Mouse (Mus musculus) heart, adult 2 months (tissue): ENCODE data around the gene Nuak1. TPM values are rescaled to one million over a fixed set of nuclear protein-coding genes. Genes with fewer than 3 reads are reported as not detected.

Experiments used
- DNase-seq, 2 experiments: peaks; one replicate each; pipeline ENCODE4 v3.0.0; 2021
- H3K27ac ChIP-seq: fragments of 200-600 bp; 2 replicates; pipeline ENCODE4 v1.8.1; 2022
- H3K27me3 ChIP-seq: fragments of 200-500 bp; 2 replicates; pipeline ENCODE4 v1.6.1; 2012; ENCODE audit warnings: mild to moderate bottlenecking, low read length, inconsistent platforms, mixed read lengths; ENCODE audit not compliant: control insufficient read depth, insufficient read depth
- H3K36me3 ChIP-seq: fragments of 200-500 bp; 2 replicates; pipeline ENCODE4 v1.6.1; 2012; ENCODE audit warnings: low read length, inconsistent platforms; ENCODE audit not compliant: control insufficient read depth, insufficient read depth
- H3K4me1 ChIP-seq: fragments of 200-500 bp; 2 replicates; pipeline ENCODE4 v1.6.1; 2011; ENCODE audit warnings: low read length; ENCODE audit not compliant: control insufficient read depth, insufficient read depth
- H3K4me3 ChIP-seq: fragments of 200-600 bp; 2 replicates; pipeline ENCODE4 v1.8.1; 2022
- H3K79me2 ChIP-seq: fragments of 200-500 bp; replicated peaks from 2 replicates; pipeline ENCODE4 v1.6.1; 2012; ENCODE audit warnings: mild to moderate bottlenecking, inconsistent platforms, low read length, moderate library complexity, mixed read lengths; ENCODE audit not compliant: control insufficient read depth, insufficient read depth
- H3K9ac ChIP-seq: fragments of 200-500 bp; 2 replicates; pipeline ENCODE4 v1.6.1; 2012; ENCODE audit warnings: low read depth, mild to moderate bottlenecking, control low read depth, inconsistent platforms, low read length, mixed read lengths
- CTCF ChIP-seq: fragments of 200-600 bp; IDR thresholded peaks from 2 replicates; pipeline ENCODE4 v1.8.1; 2022; ENCODE audit warnings: antibody characterized with exemption, mild to moderate bottlenecking, moderate library complexity
- EP300 ChIP-seq: fragments of 200-500 bp; IDR thresholded peaks from 2 replicates; pipeline ENCODE4 v1.6.1; 2011; ENCODE audit warnings: low read depth, low read length, control low read depth; ENCODE audit not compliant: insufficient read depth
- POLR2A ChIP-seq: fragments of 200-500 bp; IDR thresholded peaks from 2 replicates; pipeline ENCODE4 v1.6.1; 2011; ENCODE audit warnings: mild to moderate bottlenecking, low read depth, low read length, control low read depth; ENCODE audit not compliant: insufficient read depth
- WGBS: fragments of 180-500 bp; shearing (Covaris S2); methylation state at CpG from one replicate; pipeline ENCODE4 v1.1.7; 2018; 5-methylcytosine and 5-hydroxymethylcytosine counted together
- intact Hi-C: fragments of 180-260 bp; cut with DNase I; formaldehyde crosslinking; loops from one replicate; pipeline ENCODE4 v1.15.1; 2025
- polyA plus RNA-seq: library from polyadenylated mRNA; depleted of rRNA; stranded (reverse); fragments of >200 nt; gene quantifications from 2 replicates; pipeline ENCODE4 v1.2.3, GENCODE M21; 2012
- total RNA-seq, 2 experiments: library from RNA; stranded (reverse); gene quantifications; 2 replicates each; pipeline ENCODE4 v1.2.3; 2021

Gene Nuak1
- total and polyA plus RNA-seq, 3 experiments: 15.3 to 29.0 (median 27.0) TPM

GRCm38 (mm10) chr10:84465511-84465910 is 25.1 kb upstream of the Nuak1 start:
- Histone ChIP-seq H3K4me1 (no peaks in the 10 kb centered on the region; the same call in 1 of the 2 replicates), H3K79me2 (no peaks in the 10 kb centered on the region), H3K4me3 (no peak overlapping the region), H3K36me3 (no peaks in the 10 kb centered on the region), H3K27ac (no peak overlapping the region), H3K9ac (no peak overlapping the region), H3K27me3 (no peaks in the 10 kb centered on the region)
- WGBS: 33% methylated on average over 4 of the region's 4 CpGs
- intact Hi-C loops: no loop called here
- TF ChIP-seq EP300: no peak
- TF ChIP-seq POLR2A: no peak
- TF ChIP-seq CTCF: no peak
- no peak for DNase-seq

GRCm38 (mm10) chr10:84460420-84461101 is 20.2 kb upstream of the Nuak1 start:
- H3K4me3 ChIP-seq: no peak overlapping the region
- no peak overlapping the region for H3K27ac ChIP-seq
- H3K27me3 ChIP-seq: no peaks in the 10 kb centered on the region
- H3K9ac ChIP-seq: no peak overlapping the region
- H3K4me1 ChIP-seq: no peaks in the 10 kb centered on the region; the same call in 1 of the 2 replicates
- no peaks in the 10 kb centered on the region for H3K36me3 ChIP-seq
- TF ChIP-seq EP300 (no peak), CTCF (no peak), POLR2A (no peak)
- intact Hi-C loops: no loop called here
- H3K79me2 ChIP-seq: no peaks in the 10 kb centered on the region
- no peak for DNase-seq
- 62% methylated on average over 8 of the region's 8 CpGs for WGBS

- H3K27ac ChIP-seq: no peak overlapping the region
- no peak for DNase-seq
- H3K9ac ChIP-seq: no peak overlapping the region
- no peak overlapping the region for H3K4me3 ChIP-seq
- no peaks in the 10 kb centered on the region for H3K27me3 ChIP-seq
- no peaks in the 10 kb centered on the region for H3K4me1 ChIP-seq
- H3K79me2 ChIP-seq: no peaks in the 10 kb centered on the region
- H3K36me3 ChIP-seq: no peaks in the 10 kb centered on the region
- TF ChIP-seq CTCF (no peak), EP300 (no peak), POLR2A (no peak)
- WGBS: 80% methylated on average over 5 of the region's 5 CpGs
- intact Hi-C loops: no loop called here
Observed at GRCm38 (mm10) chr10:84458094-84458493, 17.7 kb upstream of the Nuak1 start.

- intact Hi-C loops: no loop called here
- Histone ChIP-seq H3K4me1 (no peaks in the 10 kb centered on the region), H3K4me3 (no peak overlapping the region), H3K27ac (no peak overlapping the region), H3K9ac (no peak overlapping the region), H3K79me2 (no peaks in the 10 kb centered on the region), H3K27me3 (no peaks in the 10 kb centered on the region), H3K36me3 (no peaks in the 10 kb centered on the region)
- no peak for TF ChIP-seq POLR2A
- TF ChIP-seq CTCF: no peak
- no peak for TF ChIP-seq EP300
- DNase-seq: no peak
- 84% methylated on average over 9 of the region's 9 CpGs for WGBS
Observed at GRCm38 (mm10) chr10:84457539-84457938, 17.1 kb upstream of the Nuak1 start.

GRCm38 (mm10) chr10:84456632-84457320 is 16.4 kb upstream of the Nuak1 start:
- TF ChIP-seq CTCF (no peak), EP300 (no peak), POLR2A (no peak)
- Histone ChIP-seq H3K36me3 (no peaks in the 10 kb centered on the region), H3K4me1 (no peaks in the 10 kb centered on the region), H3K27ac (no peak overlapping the region), H3K79me2 (no peaks in the 10 kb centered on the region), H3K27me3 (no peaks in the 10 kb centered on the region), H3K9ac (no peak overlapping the region), H3K4me3 (no peak overlapping the region)
- no peak for DNase-seq
- intact Hi-C loops: no loop called here
- WGBS: 60% methylated on average over 9 of the region's 9 CpGs

- Histone ChIP-seq H3K79me2 (no peaks in the 10 kb centered on the region), H3K9ac (no peak overlapping the region), H3K27me3 (no peaks in the 10 kb centered on the region), H3K4me3 (no peak overlapping the region), H3K27ac (no peak overlapping the region), H3K36me3 (no peaks in the 10 kb centered on the region), H3K4me1 (no peaks in the 10 kb centered on the region)
- no peak for DNase-seq
- WGBS: 78% methylated on average over 4 of the region's 4 CpGs
- TF ChIP-seq EP300 (no peak), CTCF (no peak), POLR2A (no peak)
- intact Hi-C loops: loop anchor here (5.0 kb wide), 1 partner anchor 435 kb away; no protein-coding TSS in a partner anchor
Observed at GRCm38 (mm10) chr10:84451883-84452282, 11.5 kb upstream of the Nuak1 start.
